Mouse (Mus musculus): ENCODE results near the gene Cnot11. TPM values are rescaled to one million over a fixed set of nuclear protein-coding genes. Genes with fewer than 3 reads are reported as not detected.

The Cnot11 gene
- 10 to 100 TPM; 18.3 to 18.8 TPM for total RNA-seq (2021)
- long read RNA-seq, experiment 1, transcript Cnot11-201 (7 exons, 3,162 nt) = major isoform, 26 of 29 reads
- long read RNA-seq, experiment 1, partial matches to known transcripts = 1 of 29 reads
- long read RNA-seq, experiment 1, other reads (novel, unspliced or antisense) = 2 of 29 reads
- long read RNA-seq, experiment 2, transcript Cnot11-201 (7 exons, 3,162 nt) = major isoform, 23 of 26 reads
- long read RNA-seq, experiment 2, partial matches to known transcripts = 1 of 26 reads
- long read RNA-seq, experiment 2, other reads (novel, unspliced or antisense) = 2 of 26 reads

DNA sequence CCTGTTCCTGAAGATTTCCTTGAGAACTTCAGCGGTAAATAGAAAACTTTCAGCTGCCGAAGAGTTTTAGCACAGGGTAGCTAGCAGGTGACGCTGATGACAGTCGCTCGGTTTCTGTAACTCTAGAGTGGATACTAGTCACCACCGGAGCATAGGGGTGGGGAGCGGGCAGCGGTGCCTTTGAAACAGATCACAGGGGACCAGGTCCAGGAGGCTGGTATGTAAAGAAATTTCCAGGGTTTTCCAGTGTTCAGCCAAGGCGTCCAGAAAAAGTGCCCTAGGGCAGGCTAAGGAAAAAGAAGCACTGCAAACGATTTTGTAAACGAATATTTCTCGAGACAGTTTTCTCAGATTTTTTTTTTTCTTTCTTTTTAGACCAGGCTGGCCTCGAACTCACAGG lies at the start of gene Cnot11:
Gene Cnot11 (plus strand): TSS at position 162 of the 400 bp plus-strand sequence.
- TF ChIP-seq CTCF (IDR thresholded peaks at IDR 0.05) = no peak
- H3K4me3 ChIP-seq = peak within 1 kb of the TSS; percentile 93
- intact Hi-C loops (cut with DNase I) = no loop called here
- peak within 1 kb of the TSS; percentile 94 for H3K27ac ChIP-seq
- no peak for DNase-seq

DNA sequence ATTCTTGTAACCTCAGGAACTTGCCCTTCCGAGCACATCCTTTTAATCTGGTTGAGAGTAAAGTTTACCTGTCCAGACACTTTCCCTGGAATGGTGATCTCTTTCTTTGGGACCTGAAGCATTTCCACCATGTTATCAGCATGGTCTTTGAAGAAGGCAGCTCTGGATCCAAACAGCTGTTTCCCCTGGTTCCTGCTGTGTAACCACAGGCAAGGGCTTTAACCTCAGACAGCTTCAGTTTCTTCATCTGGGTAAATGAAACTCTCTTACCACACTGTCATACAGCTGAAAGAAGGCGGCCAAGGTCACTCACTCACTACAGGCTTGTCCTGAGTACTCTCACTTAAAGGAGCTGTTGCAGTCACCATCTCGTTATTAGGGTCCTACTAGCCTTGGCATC lies 47.4 kb upstream of the Cnot11 start:
- TF ChIP-seq CTCF (IDR thresholded peaks at IDR 0.05) = no peak
- no peak overlapping the region for H3K27ac ChIP-seq
- DNase-seq = no peak
- H3K4me3 ChIP-seq = no peak overlapping the region
- intact Hi-C loops (cut with DNase I) = loop anchor here (5.0 kb wide), 1 partner anchor 55 kb away; no protein-coding TSS in a partner anchor

DNA sequence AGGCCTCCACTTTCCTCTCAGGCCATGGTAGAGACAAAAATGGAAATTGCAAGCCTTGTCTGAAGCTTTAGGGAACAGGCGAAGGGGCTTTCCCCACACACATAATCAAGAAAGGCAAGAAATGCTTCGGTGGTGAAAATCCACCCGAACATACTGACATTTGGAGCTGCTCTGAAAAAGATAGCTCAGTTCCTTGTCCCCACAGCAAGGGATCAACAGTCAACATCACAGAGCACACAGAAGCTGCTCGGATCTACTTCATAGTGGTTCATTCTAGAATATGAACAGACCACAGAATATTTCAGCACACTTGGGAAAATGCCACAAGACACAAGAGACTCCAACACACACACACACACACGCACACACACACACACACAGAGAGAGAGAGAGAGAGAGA lies 41.6 kb upstream of the Cnot11 start:
- no peak overlapping the region for H3K4me3 ChIP-seq
- intact Hi-C loops (cut with DNase I) = no loop called here

DNA sequence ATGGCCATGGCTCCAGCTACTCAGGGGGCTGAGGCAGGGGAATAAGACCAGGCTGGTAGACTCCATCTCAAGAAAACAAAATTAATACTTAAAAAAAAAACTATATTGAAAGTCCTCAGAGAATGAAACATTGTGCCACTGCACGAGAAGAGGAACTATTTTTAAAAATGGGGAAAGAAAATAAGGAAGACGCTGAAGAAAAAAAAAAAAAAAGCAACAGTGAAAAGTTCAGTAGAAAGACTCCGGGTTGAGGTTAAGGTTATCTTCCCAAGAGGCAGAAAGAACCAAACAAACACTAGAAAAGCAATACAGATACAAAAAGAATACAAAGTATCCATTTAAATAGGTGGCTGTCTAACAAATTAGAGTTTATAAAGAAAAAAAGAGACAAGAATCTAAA lies 41.1 kb upstream of the Cnot11 start:
- intact Hi-C loops (cut with DNase I) = no loop called here
- TF ChIP-seq CTCF (IDR thresholded peaks at IDR 0.05) = no peak
- no peak for DNase-seq
- Histone ChIP-seq H3K4me3 (no peak overlapping the region), H3K27ac (no peak overlapping the region)

More for the DNA sequence above, 41.6 kb upstream of the Cnot11 start:
- TF ChIP-seq CTCF (IDR thresholded peaks at IDR 0.05) = no peak
- no peak overlapping the region for H3K27ac ChIP-seq
- no peak for DNase-seq

DNA sequence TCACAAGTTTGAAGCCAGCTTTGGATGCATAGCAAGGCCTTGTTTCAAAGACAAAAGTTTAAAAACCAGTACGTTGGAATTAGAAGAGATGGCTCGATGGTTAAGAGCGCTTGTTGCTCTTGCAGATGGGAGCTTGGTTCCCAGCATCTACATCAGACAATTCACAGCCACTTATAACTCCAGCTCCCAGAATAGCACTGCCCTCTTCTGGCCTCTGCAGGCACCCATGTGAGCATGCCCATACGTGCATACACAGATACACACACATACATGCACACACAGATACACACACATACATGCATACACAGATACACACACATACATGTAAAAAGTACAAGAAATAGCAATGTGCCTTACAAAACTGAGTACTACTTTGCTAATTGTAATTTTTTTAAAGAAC lies 37.8 kb upstream of the Cnot11 start:
- DNase-seq = no peak
- TF ChIP-seq CTCF (IDR thresholded peaks at IDR 0.05) = no peak
- intact Hi-C loops (cut with DNase I) = no loop called here
- no peak overlapping the region for H3K4me3 ChIP-seq
- no peak overlapping the region for H3K27ac ChIP-seq

DNA sequence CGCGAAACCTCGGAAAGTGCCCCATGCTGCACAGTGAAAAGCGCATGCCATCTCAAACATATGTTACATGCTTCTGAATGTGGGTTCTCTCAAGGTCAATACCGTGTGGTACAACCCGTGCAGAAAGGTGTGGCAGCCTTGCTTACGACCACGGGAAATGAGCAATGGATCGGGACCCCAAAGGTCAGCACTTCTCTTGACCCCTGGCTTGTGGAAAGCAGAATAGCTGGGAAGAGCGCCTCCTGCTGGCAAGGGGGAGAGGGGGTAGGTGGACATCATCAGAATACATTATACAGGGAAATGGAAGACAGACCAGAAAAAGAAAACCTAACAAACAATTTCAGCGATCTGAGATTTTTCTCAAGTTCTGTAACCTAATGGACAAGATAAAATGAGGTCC lies 37.0 kb upstream of the Cnot11 start:
- DNase-seq = no peak
- H3K4me3 ChIP-seq = no peak overlapping the region
- H3K27ac ChIP-seq = no peak overlapping the region
- intact Hi-C loops (cut with DNase I) = no loop called here
- peak; percentile 45; the same call in 1 of the 2 replicates for TF ChIP-seq CTCF (IDR thresholded peaks at IDR 0.05)

DNA sequence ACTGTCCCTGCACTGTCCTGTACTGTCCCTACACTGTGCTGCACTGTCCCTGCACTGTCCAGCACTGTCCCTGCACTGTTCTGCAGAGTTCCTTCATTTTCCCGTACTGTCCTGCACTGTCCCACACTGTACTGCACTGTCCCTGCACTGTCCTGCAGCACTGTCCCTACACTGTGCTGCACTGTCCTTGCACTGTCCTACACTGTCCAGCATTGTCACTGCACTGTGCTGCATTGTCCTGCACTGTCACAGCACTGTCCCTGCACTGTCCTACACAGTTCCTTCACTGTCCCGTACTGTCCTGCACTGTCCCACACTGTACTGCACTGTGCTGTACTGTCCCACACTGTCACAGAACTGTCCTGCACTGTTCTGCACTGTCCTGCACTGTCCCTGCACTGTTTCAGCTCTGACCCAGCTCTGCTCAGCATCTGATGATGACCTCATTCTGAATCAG lies 35.3 kb upstream of the Cnot11 start:
- no peak overlapping the region for H3K27ac ChIP-seq
- TF ChIP-seq CTCF (IDR thresholded peaks at IDR 0.05) = no peak
- no peak overlapping the region for H3K4me3 ChIP-seq
- no peak for DNase-seq
- intact Hi-C loops (cut with DNase I) = no loop called here

DNA sequence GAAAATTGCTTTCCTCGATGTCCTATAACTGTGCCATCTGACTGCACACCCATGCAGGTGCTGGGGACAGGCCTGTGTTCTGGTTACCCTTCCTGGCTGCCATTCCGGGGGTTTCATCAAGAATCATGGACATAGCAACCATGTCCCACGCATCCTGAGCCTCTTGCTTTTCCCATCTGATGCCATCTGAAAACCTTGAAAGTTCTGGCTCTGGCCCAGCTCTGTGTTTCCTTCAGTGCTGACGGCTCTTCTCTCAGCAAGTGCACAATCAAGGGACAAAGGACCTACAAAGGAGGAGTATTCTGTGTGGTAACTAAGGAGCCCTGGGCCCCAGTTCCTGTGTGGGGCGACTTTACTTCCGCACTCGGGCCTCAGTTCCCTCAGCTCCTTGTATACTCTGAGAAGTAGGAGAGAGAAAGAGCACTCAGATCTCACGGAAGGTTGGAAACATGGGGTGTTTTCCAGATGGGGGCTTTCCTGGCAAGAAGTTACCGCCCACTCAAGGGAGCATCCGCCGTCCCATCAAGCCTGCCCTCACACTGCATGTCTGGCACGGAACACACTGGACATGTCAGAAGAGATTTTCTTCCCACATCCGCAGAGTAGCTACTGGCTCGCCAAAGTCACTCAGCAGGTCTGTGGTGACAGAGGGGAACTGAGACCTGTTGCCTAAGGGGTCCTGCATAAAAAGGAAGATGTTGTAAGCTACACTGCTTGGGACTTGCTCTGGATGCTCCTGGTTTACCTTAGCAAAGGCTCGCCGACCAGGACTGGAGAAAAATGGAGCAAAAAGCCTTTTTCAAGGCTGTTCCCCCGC lies 31.8 kb upstream of the Cnot11 start:
- H3K27ac ChIP-seq = no peak overlapping the region
- intact Hi-C loops (cut with DNase I) = no loop called here
- TF ChIP-seq CTCF (IDR thresholded peaks at IDR 0.05) = no peak
- no peak for DNase-seq
- no peak overlapping the region for H3K4me3 ChIP-seq

DNA sequence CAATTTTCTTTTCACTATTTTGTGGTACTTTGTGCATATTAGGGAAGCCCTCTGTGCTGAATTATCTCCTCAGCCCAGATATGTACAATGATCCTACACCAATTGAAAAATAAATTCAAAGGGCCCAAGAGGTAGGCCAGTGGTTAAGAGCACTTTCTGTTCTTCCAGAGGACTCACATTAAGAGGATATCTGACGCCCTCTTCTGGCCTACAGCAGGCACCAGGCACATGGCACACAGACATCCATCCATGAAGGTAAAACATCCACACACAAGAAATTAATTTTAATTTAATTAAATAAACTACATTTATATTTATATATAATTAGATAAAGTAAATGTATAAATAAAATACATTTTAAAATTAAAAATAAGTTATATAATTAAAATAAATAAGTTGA lies 30.5 kb upstream of the Cnot11 start:
- no peak overlapping the region for H3K27ac ChIP-seq
- H3K4me3 ChIP-seq = no peak overlapping the region
- intact Hi-C loops (cut with DNase I) = loop anchor here (1.0 to 2.0 kb wide), 2 partner anchors 68 to 111 kb away; no protein-coding TSS in a partner anchor
- peak; percentile 78 for TF ChIP-seq CTCF (IDR thresholded peaks at IDR 0.05)
- DNase-seq = peak; percentile 34

DNA sequence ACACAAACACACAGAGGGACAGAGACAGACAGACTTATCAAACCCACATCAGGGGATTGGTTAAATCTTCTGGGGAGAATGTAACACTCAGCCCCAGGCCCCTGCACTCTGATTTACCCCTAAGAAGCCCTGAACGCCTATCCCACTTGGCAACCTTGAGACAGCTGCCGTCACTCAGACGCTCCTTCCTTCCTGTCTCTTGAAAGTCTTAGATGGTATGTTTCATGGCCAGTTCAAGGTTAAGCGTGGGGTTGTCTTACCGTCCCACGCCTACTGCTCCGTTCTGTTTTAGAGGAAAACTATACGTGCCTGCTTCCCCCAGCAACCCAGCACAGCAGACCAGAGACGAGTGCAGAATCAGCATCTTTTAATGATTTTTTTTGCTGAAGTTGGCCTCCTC lies 29.2 kb upstream of the Cnot11 start:
- no peak for DNase-seq
- intact Hi-C loops (cut with DNase I) = loop anchor here (2.0 kb wide), 1 partner anchor 113 kb away; no protein-coding TSS in a partner anchor
- no peak for TF ChIP-seq CTCF (IDR thresholded peaks at IDR 0.05)
- Histone ChIP-seq H3K4me3 (no peak overlapping the region), H3K27ac (no peak overlapping the region)

DNA sequence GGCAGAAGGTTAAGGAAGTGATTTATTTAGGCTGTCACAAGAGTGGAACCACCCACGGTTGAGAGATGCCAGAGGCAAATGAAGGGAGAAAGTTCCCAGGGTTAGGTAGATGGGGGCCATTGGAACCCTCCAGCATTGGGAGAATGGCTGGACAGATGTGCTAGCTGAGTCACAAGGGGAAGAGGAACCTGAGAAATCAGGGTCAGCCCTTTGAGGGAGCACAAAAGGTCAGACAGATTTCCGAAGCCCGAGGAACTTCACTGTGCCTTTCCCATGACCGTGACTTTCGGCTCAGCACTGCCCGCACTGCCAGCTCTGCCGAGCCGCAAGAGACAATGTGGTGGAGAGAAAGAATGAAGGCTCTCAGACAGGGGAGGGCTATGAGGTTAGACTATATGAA lies 23.0 kb upstream of the Cnot11 start:
- intact Hi-C loops (cut with DNase I) = no loop called here
- no peak for DNase-seq

DNA sequence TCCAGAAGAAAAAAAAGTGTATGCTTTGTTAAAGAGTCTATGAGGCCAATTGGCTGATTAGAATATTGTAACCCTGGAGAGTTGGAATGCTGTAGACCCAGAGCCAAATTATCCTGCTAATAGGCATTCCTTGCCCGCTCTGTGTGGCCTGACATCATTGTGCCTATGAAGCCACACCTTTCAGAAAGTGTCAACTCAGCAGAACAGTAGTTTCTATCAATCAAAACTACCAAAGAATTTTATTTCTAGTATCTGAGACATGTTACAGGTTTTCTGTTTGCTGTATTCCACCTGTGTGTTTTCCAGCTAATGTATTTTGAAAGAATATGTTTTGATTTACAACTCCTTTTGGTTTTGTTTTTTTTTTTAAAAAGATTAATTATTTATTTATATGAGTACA lies 22.6 kb upstream of the Cnot11 start:
- H3K4me3 ChIP-seq = no peak overlapping the region
- no peak for DNase-seq
- no peak for TF ChIP-seq CTCF (IDR thresholded peaks at IDR 0.05)
- intact Hi-C loops (cut with DNase I) = no loop called here
- H3K27ac ChIP-seq = no peak overlapping the region

More for the DNA sequence above, 23.0 kb upstream of the Cnot11 start:
- Histone ChIP-seq H3K4me3 (no peak overlapping the region), H3K27ac (no peak overlapping the region)
- TF ChIP-seq CTCF (IDR thresholded peaks at IDR 0.05) = no peak

DNA sequence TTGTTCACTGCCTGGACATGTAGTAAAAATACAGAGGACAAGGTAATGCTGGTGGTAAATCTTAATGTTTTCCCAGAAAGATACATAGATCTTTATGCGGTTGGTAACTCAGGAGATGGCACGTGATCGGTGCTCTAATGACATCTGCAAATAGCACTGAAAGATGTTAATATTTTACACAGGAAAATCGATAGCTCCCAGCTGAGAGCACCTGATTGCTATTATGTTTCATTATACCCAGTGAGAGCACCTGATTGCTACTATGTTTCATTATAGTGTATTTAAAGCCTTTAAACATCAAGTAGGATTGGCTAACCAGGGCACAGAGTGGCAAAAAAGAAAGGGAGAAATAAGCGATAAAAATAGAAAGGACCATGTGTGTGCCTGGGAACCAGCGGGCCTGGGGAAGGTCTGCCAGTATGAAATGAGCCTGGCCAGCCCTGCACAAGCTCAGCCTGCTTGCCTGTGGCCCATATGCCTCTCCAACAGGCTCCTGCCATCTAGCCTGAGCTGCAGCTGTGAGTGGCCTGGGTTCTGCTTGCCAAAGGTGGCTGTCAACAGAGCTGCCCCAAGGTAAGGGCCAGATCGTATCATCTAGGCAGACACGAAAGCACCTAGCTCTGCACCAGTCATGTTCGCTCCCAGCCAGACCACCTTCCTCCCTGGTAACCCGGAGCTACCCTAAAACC lies 19.3 kb upstream of the Cnot11 start:
- Histone ChIP-seq H3K4me3 (no peak overlapping the region), H3K27ac (peak overlapping the region; percentile 78)
- DNase-seq = peak; percentile 81
- no peak for TF ChIP-seq CTCF (IDR thresholded peaks at IDR 0.05)
- intact Hi-C loops (cut with DNase I) = no loop called here

Measured in gastrocnemius, adult 2 months (tissue).